Mouse (Mus musculus) testis, adult 10 weeks (tissue): ENCODE data around the gene Bap1. TPM values are rescaled to one million over a fixed set of nuclear protein-coding genes. Genes with fewer than 3 reads are reported as not detected.

Experiments
- polyA plus RNA-seq: library from polyadenylated mRNA; stranded (reverse); fragments of 350-450 nt; fragmentation: Illumina TruSeq; extraction: RNeasy Lipid Tissue Mini Kit (QIAGEN cat#74804); gene quantifications from one replicate; pipeline ENCODE4 v1.2.3, GENCODE M21; 2014; ENCODE audit warnings: low read depth, low replicate concordance

The Bap1 gene
- polyA plus RNA-seq = 17.6 TPM

GRCm38 (mm10) chr14:31251084-31251604, at the start of gene Bap1, which contains the start of gene Phf7:
TSS of gene Bap1 (plus strand) at chr14:31251450.
TSS of gene Phf7 (minus strand) at chr14:31251317.

GRCm38 (mm10) chr14:31208084-31208483, 43.2 kb upstream of the Bap1 start, which contains the start of gene Tnnc1:
TSS of gene Tnnc1 (plus strand) at chr14:31208312.

GRCm38 (mm10) chr14:31216846-31217245, 34.4 kb upstream of the Bap1 start, which contains the start of gene Nisch:
TSS of gene Nisch (minus strand) at chr14:31216946.

GRCm38 (mm10) chr14:31217666-31218065, 33.6 kb upstream of the Bap1 start, which contains the start of gene Sema3g:
TSS of gene Sema3g (plus strand) at chr14:31217860.

Other genes with a start within 250 kb of the Bap1 start
- gene Spcs1, start 249.8 kb upstream of the Bap1 start, polyA plus RNA-seq = 909 TPM
- 47.5 TPM for gene Pbrm1, start 232.3 kb upstream of the Bap1 start, polyA plus RNA-seq
- gene Gnl3, start 232.3 kb upstream of the Bap1 start, polyA plus RNA-seq = 114 TPM
- 2.9 TPM for gene Smim4, start 122.5 kb upstream of the Bap1 start, polyA plus RNA-seq
- gene Nt5dc2, start 120.4 kb upstream of the Bap1 start, polyA plus RNA-seq = 1.9 TPM
- gene Stab1, start 82.8 kb upstream of the Bap1 start, polyA plus RNA-seq = 1.2 TPM
- gene Tnnc1, start 43.1 kb upstream of the Bap1 start, polyA plus RNA-seq = not detected
- gene Nisch, start 34.5 kb upstream of the Bap1 start, polyA plus RNA-seq = 17.5 TPM
- gene Sema3g, start 33.6 kb upstream of the Bap1 start, polyA plus RNA-seq = 0.13 TPM
- gene Phf7, start 133 bp upstream of the Bap1 start, polyA plus RNA-seq = 2,709 TPM
- gene Dnah1, start 72.4 kb downstream of the Bap1 start, polyA plus RNA-seq = 11.2 TPM
- 40.3 TPM for gene Capn7, start 85.2 kb downstream of the Bap1 start, polyA plus RNA-seq
- 18.7 TPM for gene Sh3bp5, start 184.6 kb downstream of the Bap1 start, polyA plus RNA-seq
- gene Eaf1, start 242.9 kb downstream of the Bap1 start, polyA plus RNA-seq = 16.8 TPM
- 154 TPM for gene Mettl6, start 243.6 kb downstream of the Bap1 start, polyA plus RNA-seq